Mouse (Mus musculus) activated CD4-positive, CD25-positive, alpha-beta regulatory T cell, adult 4 months (primary cell): ENCODE results near the gene Elf2. TPM values are rescaled to one million over a fixed set of nuclear protein-coding genes. Genes with fewer than 3 reads are reported as not detected.

Experiments
- ATAC-seq: one replicate; pipeline ENCODE4 v1.8.0; 2017
- polyA plus RNA-seq, 2 experiments: library from polyadenylated mRNA; unstranded; fragments of 100-300 nt; shearing (Covaris generic); gene quantifications; one replicate each; pipeline ENCODE4 v1.2.1; 2017

Gene Elf2
- polyA plus RNA-seq, 2 experiments from 2014 or later: 41.0 to 54.1 TPM

DNA sequence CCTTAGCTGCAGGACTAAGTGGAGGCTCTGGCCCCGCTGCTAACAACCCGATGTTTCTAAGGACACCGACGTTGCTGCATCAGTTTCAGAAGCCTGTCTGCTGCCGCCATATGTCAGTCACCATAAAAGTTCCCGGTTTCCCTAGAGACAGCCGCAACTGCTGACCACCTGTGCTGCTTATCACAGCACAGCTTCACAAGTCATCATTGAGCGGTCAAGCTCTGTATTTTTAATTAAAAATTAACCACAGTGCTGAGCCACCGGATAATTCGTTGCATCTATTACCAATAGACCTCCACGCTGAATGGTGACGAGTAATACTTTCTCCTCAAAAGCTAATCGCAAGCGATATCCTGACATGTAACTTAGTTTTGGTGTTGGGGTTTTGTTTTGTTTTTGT is 135.6 kb downstream of the Elf2 start:
- ATAC-seq: no peak

DNA sequence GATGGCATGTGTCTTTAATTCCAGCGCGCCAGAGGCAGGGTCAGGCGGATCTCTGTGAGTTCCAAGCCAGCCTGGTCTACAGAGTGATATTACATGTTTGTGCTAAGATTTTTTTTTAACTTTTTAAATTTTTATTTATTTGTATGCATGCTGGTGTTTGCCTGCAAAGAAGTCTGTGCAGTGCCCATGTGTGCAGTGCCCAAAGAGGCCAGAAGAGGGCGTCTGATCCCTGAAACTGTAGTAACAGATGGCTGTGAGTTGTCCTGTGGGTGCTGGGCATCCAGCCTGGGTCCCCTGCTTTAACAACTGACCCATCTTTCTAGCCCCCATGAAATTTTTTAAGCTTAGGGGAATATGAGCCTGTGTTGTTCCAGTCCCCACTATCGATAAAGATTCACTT is 136.0 kb downstream of the Elf2 start:
- ATAC-seq: no peak

DNA sequence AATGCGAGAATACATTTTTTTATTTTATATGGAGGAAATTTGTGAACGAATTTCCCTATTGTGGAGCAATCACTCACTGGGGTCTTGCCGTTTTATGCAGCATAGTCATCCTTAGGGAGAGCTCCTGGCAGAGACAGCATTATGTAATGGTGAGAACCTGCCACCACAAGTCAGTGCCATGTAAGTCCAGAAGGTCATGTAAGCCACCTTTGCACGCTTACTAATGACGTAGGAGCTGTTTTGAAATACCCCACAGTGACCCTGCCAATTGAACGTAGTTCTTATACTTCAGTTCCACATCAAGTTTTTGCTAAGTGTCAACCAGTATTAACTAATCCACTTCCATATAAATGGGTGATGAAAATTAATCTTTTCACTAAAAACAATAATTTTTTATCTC is 136.6 kb downstream of the Elf2 start:
- no peak for ATAC-seq

Other genes with a start within 250 kb of the Elf2 start
- gene Noct, start 116.2 kb downstream of the Elf2 start, polyA plus RNA-seq: 1 to 10 TPM; 2.2 to 5.3 TPM
- 1 to 10 TPM; 1.5 to 6.0 TPM for gene Mgarp, start 56.1 kb upstream of the Elf2 start, polyA plus RNA-seq
- 100 to 1,000 TPM; 213 to 287 TPM for gene Ndufc1, start 68.3 kb upstream of the Elf2 start, polyA plus RNA-seq
- gene Naa15, start 74.5 kb upstream of the Elf2 start, polyA plus RNA-seq: 10 to 100 TPM; 19.8 to 36.4 TPM
- 10 to 100 TPM; 20.1 to 20.8 TPM for gene Rab33b, start 143.3 kb upstream of the Elf2 start, polyA plus RNA-seq
- gene Setd7, start 220.2 kb upstream of the Elf2 start, polyA plus RNA-seq: 10 to 100 TPM in 1 of 2 experiments, 1 to 10 TPM in 1; 6.3 to 10.5 TPM